Mouse (Mus musculus) MEL (cell line): Measurements from ENCODE around the gene 9230102O04Rik. TPM values are rescaled to one million over a fixed set of nuclear protein-coding genes. Genes with fewer than 3 reads are reported as not detected.

ENCODE experiments used
- DNase-seq: peaks from one replicate; pipeline ENCODE4 v3.0.0; 2011; ENCODE audit warnings: low read depth, low spot score
- H3K27ac ChIP-seq: 2 replicates; pipeline ENCODE4 v1.5.1; 2012; ENCODE audit warnings: low read depth, mild to moderate bottlenecking, control low read depth, low read length, moderate library complexity; ENCODE audit not compliant: control insufficient read depth
- H3K27me3 ChIP-seq, 2 experiments: fragments of 150-350 bp in 1 of 2; sonication (generic) in 1 of 2; 2 replicates each; pipeline ENCODE4 v1.6.1; 2012; ENCODE audit warnings: low read length in 2 of 2, mild to moderate bottlenecking in 2 of 2, improper control_type of control experiment in 1 of 2, moderate library complexity in 1 of 2; ENCODE audit not compliant: insufficient read depth in 2 of 2, control insufficient read depth in 1 of 2
- H3K36me3 ChIP-seq, 2 experiments: 2 replicates each; pipeline ENCODE4 v1.6.1; 2012 to 2014; ENCODE audit warnings: low read length in 2 of 2, improper control_type of control experiment in 1 of 2, inconsistent platforms in 1 of 2, mild to moderate bottlenecking in 1 of 2; ENCODE audit not compliant: insufficient read depth in 2 of 2, control insufficient read depth in 1 of 2
- H3K4me1 ChIP-seq, 2 experiments: fragments of 150-350 bp in 1 of 2; sonication (generic) in 1 of 2; 2 replicates each; pipeline ENCODE4 v1.6.1; 2012; ENCODE audit warnings: low read length in 2 of 2, improper control_type of control experiment in 1 of 2, mild to moderate bottlenecking in 1 of 2; ENCODE audit not compliant: insufficient read depth in 2 of 2, control insufficient read depth in 1 of 2
- H3K4me3 ChIP-seq, 2 experiments: fragments of 150-350 bp in 1 of 2; sonication (generic) in 1 of 2; 2 replicates each; pipeline ENCODE4 v1.5.1; 2012; ENCODE audit warnings: low read depth in 2 of 2, low read length in 2 of 2, mild to moderate bottlenecking in 2 of 2, moderate library complexity in 2 of 2, control low read depth in 1 of 2, improper control_type of control experiment in 1 of 2; ENCODE audit not compliant: control insufficient read depth in 1 of 2, insufficient read depth in 1 of 2
- H3K79me2 ChIP-seq: 2 replicates; pipeline ENCODE4 v1.6.1; 2012; ENCODE audit warnings: mild to moderate bottlenecking, low read length, moderate library complexity; ENCODE audit not compliant: control insufficient read depth, poor library complexity, insufficient read depth
- H3K9ac ChIP-seq: 2 replicates; pipeline ENCODE4 v1.6.1; 2012; ENCODE audit warnings: low read depth, mild to moderate bottlenecking, control low read depth, low read length, moderate library complexity; ENCODE audit not compliant: control insufficient read depth, poor library complexity, severe bottlenecking
- H3K9me3 ChIP-seq: fragments of 150-350 bp; sonication (generic); replicated peaks from 2 replicates; pipeline ENCODE4 v1.6.1; 2012; ENCODE audit warnings: mild to moderate bottlenecking, low read length, improper control_type of control experiment, moderate library complexity; ENCODE audit not compliant: insufficient read depth
- CHD1 ChIP-seq: IDR thresholded peaks from 2 replicates; pipeline ENCODE4 v1.6.1; 2012; ENCODE audit warnings: low read depth, mild to moderate bottlenecking, inconsistent platforms, low read length, improper control_type of control experiment
- CTCF ChIP-seq, 3 experiments: IDR thresholded peaks in 2 of 3; conservative IDR thresholded peaks in 1 of 3; 2 replicates each; pipeline ENCODE4 v1.5.1; 2011 to 2012; ENCODE audit warnings: low read length in 3 of 3, low read depth in 2 of 3, mild to moderate bottlenecking in 2 of 3, improper control_type of control experiment in 1 of 3, inconsistent platforms in 1 of 3, mixed read lengths in 1 of 3, moderate library complexity in 1 of 3; ENCODE audit not compliant: control insufficient read depth in 1 of 3, insufficient read depth in 1 of 3, poor library complexity in 1 of 3, severe bottlenecking in 1 of 3
- E2F4 ChIP-seq: IDR thresholded peaks from 2 replicates; pipeline ENCODE4 v1.6.1; 2011; ENCODE audit warnings: low read depth, low read length, improper control_type of control experiment, borderline replicate concordance
- GABPA ChIP-seq: IDR thresholded peaks from 2 replicates; pipeline ENCODE4 v1.6.1; 2012; ENCODE audit warnings: low read depth, mild to moderate bottlenecking, inconsistent platforms, low read length, improper control_type of control experiment, moderate library complexity
- GATA1 ChIP-seq: IDR thresholded peaks from 2 replicates; pipeline ENCODE4 v1.6.1; 2011; ENCODE audit warnings: low read depth, low read length, improper control_type of control experiment
- HCFC1 ChIP-seq: IDR thresholded peaks from 2 replicates; pipeline ENCODE4 v1.6.1; 2012; ENCODE audit warnings: low read depth, mild to moderate bottlenecking, inconsistent platforms, low read length, improper control_type of control experiment, moderate library complexity
- JUND ChIP-seq: IDR thresholded peaks from 2 replicates; pipeline ENCODE4 v1.6.1; 2011; ENCODE audit warnings: low read depth, mild to moderate bottlenecking, improper control_type of control experiment, low read length
- KAT2A ChIP-seq: conservative IDR thresholded peaks from 2 replicates; pipeline ENCODE4 v1.6.1; 2012; ENCODE audit warnings: low read depth, low read length, improper control_type of control experiment, inconsistent platforms
- MAFK ChIP-seq: IDR thresholded peaks from 2 replicates; pipeline ENCODE4 v1.6.1; 2011; ENCODE audit warnings: low read depth, mild to moderate bottlenecking, low read length, improper control_type of control experiment, borderline replicate concordance
- MAX ChIP-seq: IDR thresholded peaks from 2 replicates; pipeline ENCODE4 v1.6.1; 2011; ENCODE audit warnings: low read length, improper control_type of control experiment
- MXI1 ChIP-seq: IDR thresholded peaks from 2 replicates; pipeline ENCODE4 v1.6.1; 2011; ENCODE audit warnings: mild to moderate bottlenecking, low read depth, low read length, improper control_type of control experiment
- MYB ChIP-seq: IDR thresholded peaks from 2 replicates; pipeline ENCODE4 v1.6.1; 2011; ENCODE audit warnings: mild to moderate bottlenecking, low read depth, low read length, improper control_type of control experiment
- MYC ChIP-seq: IDR thresholded peaks from 2 replicates; pipeline ENCODE4 v1.6.1; 2011; ENCODE audit warnings: low read depth, mild to moderate bottlenecking, low read length, improper control_type of control experiment, moderate library complexity
- NELFE ChIP-seq: IDR thresholded peaks from 2 replicates; pipeline ENCODE4 v1.6.1; 2011; ENCODE audit warnings: low read depth, low read length, improper control_type of control experiment
- NRF1 ChIP-seq: IDR thresholded peaks from 2 replicates; pipeline ENCODE4 v1.6.1; 2014; ENCODE audit warnings: low read depth, mild to moderate bottlenecking, inconsistent platforms, low read length, improper control_type of control experiment, moderate library complexity; ENCODE audit not compliant: poor library complexity, insufficient read depth, severe bottlenecking
- POLR2AphosphoS5 ChIP-seq: IDR thresholded peaks from 2 replicates; pipeline ENCODE4 v1.6.1; 2012; ENCODE audit warnings: low read depth, borderline replicate concordance, mild to moderate bottlenecking, inconsistent platforms, low read length, moderate library complexity, mixed read lengths
- SMC3 ChIP-seq: IDR thresholded peaks from 2 replicates; pipeline ENCODE4 v1.6.1; 2011; ENCODE audit warnings: low read depth, low read length, improper control_type of control experiment
- TBP ChIP-seq: IDR thresholded peaks from 2 replicates; pipeline ENCODE4 v1.8.0; 2011; ENCODE audit warnings: low read depth, low read length, improper control_type of control experiment
- UBTF ChIP-seq: IDR thresholded peaks from 2 replicates; pipeline ENCODE4 v1.6.1; 2012; ENCODE audit warnings: low read depth, mild to moderate bottlenecking, inconsistent platforms, low read length, improper control_type of control experiment, moderate library complexity, borderline replicate concordance; ENCODE audit not compliant: insufficient read depth
- USF1 ChIP-seq: IDR thresholded peaks from 2 replicates; pipeline ENCODE4 v1.6.1; 2014; ENCODE audit warnings: low read depth, mild to moderate bottlenecking, inconsistent platforms, low read length, improper control_type of control experiment, moderate library complexity
- ZC3H11A ChIP-seq: IDR thresholded peaks from 2 replicates; pipeline ENCODE4 v1.6.1; 2012; ENCODE audit warnings: low read depth, mild to moderate bottlenecking, inconsistent platforms, low read length, improper control_type of control experiment
- ZKSCAN1 ChIP-seq: IDR thresholded peaks from 2 replicates; pipeline ENCODE4 v1.6.1; 2012; ENCODE audit warnings: low read depth, mild to moderate bottlenecking, inconsistent platforms, low read length, improper control_type of control experiment, moderate library complexity
- ZMIZ1 ChIP-seq: IDR thresholded peaks from 2 replicates; pipeline ENCODE4 v1.6.1; 2012; ENCODE audit warnings: low read depth, mild to moderate bottlenecking, inconsistent platforms, low read length, improper control_type of control experiment, moderate library complexity
- ZNF384 ChIP-seq: IDR thresholded peaks from 2 replicates; pipeline ENCODE4 v1.6.1; 2012; ENCODE audit warnings: low read depth, mild to moderate bottlenecking, inconsistent platforms, low read length, improper control_type of control experiment
- polyA plus RNA-seq, 2 experiments: library from polyadenylated mRNA; stranded (reverse) in 1 of 2; unstranded in 1 of 2; fragments of >175 nt in 1 of 2; fragments of >200 nt in 1 of 2; gene quantifications; 2 replicates each; pipeline versions ENCODE4 v1.2.1 to v1.2.4; 2012; ENCODE audit warnings: low replicate concordance in 2 of 2, low read depth in 1 of 2; ENCODE audit not compliant: insufficient read length in 2 of 2, insufficient read depth in 1 of 2, missing spikeins in 1 of 2
- total RNA-seq: library from RNA; depleted of rRNA; stranded (reverse); fragments of 300-350 nt; gene quantifications from 2 replicates; pipeline ENCODE4 v1.2.3, GENCODE M21; 2012

The 9230102O04Rik gene
- total and polyA plus RNA-seq, 3 experiments = 0.50 to 2.4 TPM; not detected in 1

GRCm38 (mm10) chr2:9871141-9871716 lies 18.1 kb downstream of the 9230102O04Rik start:
- no peak for DNase-seq
- Histone ChIP-seq H3K36me3 (no peaks in the 10 kb centered on the region), H3K79me2 (no peaks in the 10 kb centered on the region), H3K4me3 (no peak overlapping the region), H3K27me3 (no peaks in the 10 kb centered on the region), H3K9ac (no peak overlapping the region), H3K9me3 (no peaks in the 10 kb centered on the region), H3K27ac (no peak overlapping the region), H3K4me1 (no peaks in the 10 kb centered on the region)
- TF ChIP-seq ZNF384 = no peak
- no peak for TF ChIP-seq NRF1
- TF ChIP-seq HCFC1 = no peak
- no peak for TF ChIP-seq JUND
- no peak for TF ChIP-seq ZMIZ1
- TF ChIP-seq SMC3 = no peak
- TF ChIP-seq NELFE = no peak
- no peak for TF ChIP-seq UBTF
- TF ChIP-seq KAT2A = no peak
- no peak for TF ChIP-seq CTCF (IDR thresholded peaks at IDR 0.05 in 2 of 3, conservative IDR thresholded peaks at IDR 0.05 in 1 of 3; ENCODE audit: control insufficient read depth in 1 of 3, insufficient read depth in 1 of 3, low read depth in 2 of 3, low read length in 3 of 3, poor library complexity in 1 of 3, severe bottlenecking in 1 of 3)
- no peak for TF ChIP-seq USF1
- no peak for TF ChIP-seq ZKSCAN1
- TF ChIP-seq ZC3H11A = no peak

- no peaks in the 10 kb centered on the region for H3K9me3 ChIP-seq
- H3K4me1 ChIP-seq = no peaks in the 10 kb centered on the region
- no peaks in the 10 kb centered on the region for H3K27me3 ChIP-seq
- TF ChIP-seq TBP (no peak), GATA1 (no peak), HCFC1 (no peak), ZC3H11A (no peak), CHD1 (no peak), MAFK (no peak), ZKSCAN1 (no peak), NRF1 (no peak), GABPA (no peak), POLR2AphosphoS5 (no peak), MXI1 (no peak), MAX (no peak), E2F4 (no peak), MYC (no peak), MYB (no peak)
- H3K36me3 ChIP-seq = no peaks in the 10 kb centered on the region
- DNase-seq = no peak
- H3K79me2 ChIP-seq = no peaks in the 10 kb centered on the region
- H3K27ac ChIP-seq = no peak overlapping the region
- no peak overlapping the region for H3K4me3 ChIP-seq
- H3K9ac ChIP-seq = no peak overlapping the region
These were observed 22.1 kb downstream of the 9230102O04Rik start for GRCm38 (mm10) chr2:9867092-9867825.
